Mouse (Mus musculus) forebrain, embryonic 14.5 days (tissue): ENCODE data around the gene Oas1f. TPM values are rescaled to one million over a fixed set of nuclear protein-coding genes. Genes with fewer than 3 reads are reported as not detected.
"Not testable (repeated sequence)": the region's sequence is repeated elsewhere in the genome, so short reads cannot be mapped to it uniquely, and the experiment has no call there.

Experiments
- ATAC-seq: fragments of 200-750 bp; cut with Nextera tagmentation; 2 replicates; pipeline ENCODE4 v1.8.0; 2017; ENCODE audit warnings: mild to moderate bottlenecking, moderate library complexity
- DNase-seq: peaks from one replicate; pipeline ENCODE4 v3.0.0-alpha.2; 2015; ENCODE audit warnings: low spot score
- H3K27ac ChIP-seq: fragments of 300-500 bp; sonication (generic); 2 replicates; pipeline ENCODE4 v1.5.1; 2014; ENCODE audit warnings: low read depth, mild to moderate bottlenecking, control low read depth, low read length, moderate library complexity
- H3K27me3 ChIP-seq: fragments of 300-500 bp; sonication (generic); replicated peaks from 2 replicates; pipeline ENCODE4 v1.6.1; 2014; ENCODE audit warnings: low read length, control low read depth, mixed read lengths; ENCODE audit not compliant: control insufficient read depth, insufficient read depth
- H3K36me3 ChIP-seq: fragments of 300-500 bp; sonication (generic); 2 replicates; pipeline ENCODE4 v1.6.1; 2014; ENCODE audit warnings: low read length, control low read depth; ENCODE audit not compliant: control insufficient read depth, insufficient read depth
- H3K4me1 ChIP-seq: fragments of 300-500 bp; sonication (generic); 2 replicates; pipeline ENCODE4 v1.6.1; 2014; ENCODE audit warnings: antibody characterized with exemption, low read length, control low read depth; ENCODE audit not compliant: control insufficient read depth, insufficient read depth
- H3K4me2 ChIP-seq: fragments of 300-500 bp; sonication (generic); 2 replicates; pipeline ENCODE4 v1.6.1; 2014; ENCODE audit warnings: mild to moderate bottlenecking, control low read depth, low read length
- H3K4me3 ChIP-seq: fragments of 300-500 bp; sonication (generic); 2 replicates; pipeline ENCODE4 v1.5.1; 2014; ENCODE audit warnings: low read depth, low read length, control low read depth
- H3K9ac ChIP-seq: fragments of 300-500 bp; sonication (generic); 2 replicates; pipeline ENCODE4 v1.6.1; 2014; ENCODE audit warnings: mild to moderate bottlenecking, low read length, control low read depth, moderate library complexity
- H3K9me3 ChIP-seq: fragments of 300-500 bp; sonication (generic); replicated peaks from 2 replicates; pipeline ENCODE4 v1.6.1; 2016; ENCODE audit warnings: low read length, control low read depth, mixed read lengths; ENCODE audit not compliant: control insufficient read depth
- WGBS: fragments of 180-500 bp; shearing (Covaris S2); extraction: QIAGEN DNeasy Blood & Tissue Kit; methylation state at CpG from one replicate; pipeline ENCODE4 v1.1.7; 2014; 5-methylcytosine and 5-hydroxymethylcytosine counted together
- microRNA-seq: library from miRNA; unstranded; fragments of <30 nt; microRNA quantifications from one replicate; pipeline ENCODE4, GENCODE M21; 2016
- polyA plus RNA-seq: library from polyadenylated mRNA; unstranded; fragments of >200 nt; fragmentation: Nextera tagmentation; extraction: Ambion mirVana; gene quantifications from 2 replicates; pipeline ENCODE4 v1.2.1, GENCODE M21; 2014

Gene Oas1f
- polyA plus RNA-seq, 1 experiment from 2014 or later, result not detected

DNA sequence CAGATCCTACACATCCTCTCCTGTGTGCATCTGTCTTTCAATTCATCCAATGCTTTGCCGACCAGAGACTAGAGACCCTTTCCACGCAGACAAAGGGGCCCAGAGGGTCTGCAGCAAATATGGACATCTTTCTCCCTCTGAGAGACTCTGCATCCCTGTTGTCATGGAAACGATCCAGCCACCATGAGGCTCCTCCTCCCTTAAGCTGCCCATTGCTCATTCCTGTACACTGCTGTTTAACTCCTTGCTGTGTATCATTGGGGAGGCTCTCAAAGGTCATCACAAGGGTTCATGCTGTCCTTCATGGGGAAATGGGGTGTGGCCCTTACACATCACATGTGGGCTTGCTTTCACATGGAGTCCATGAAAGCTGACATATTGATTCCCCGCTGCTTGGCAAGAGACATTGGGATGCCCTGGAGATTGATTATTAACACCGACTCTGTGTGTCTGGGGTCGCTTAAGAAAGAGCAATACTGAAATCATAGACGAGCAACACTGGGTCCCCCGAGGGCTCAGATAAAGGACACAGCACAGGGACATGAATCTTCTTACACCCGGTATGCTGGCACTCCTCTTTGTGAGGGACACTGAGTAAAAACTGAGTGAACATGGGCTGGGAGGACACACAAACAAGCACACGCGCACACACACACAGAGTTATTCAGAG lies 48.2 kb downstream of the Oas1f start:
- no peak overlapping the region for H3K4me2 ChIP-seq
- H3K27ac ChIP-seq, result no peak overlapping the region
- ATAC-seq, result no peak
- H3K36me3 ChIP-seq, result no peaks in the 10 kb centered on the region
- no peak overlapping the region for H3K9ac ChIP-seq
- 86% methylated on average over 11 of the region's 11 CpGs for WGBS
- no peaks in the 10 kb centered on the region for H3K4me1 ChIP-seq
- no peaks in the 10 kb centered on the region for H3K27me3 ChIP-seq
- H3K9me3 ChIP-seq, result no peaks in the 10 kb centered on the region
- H3K4me3 ChIP-seq, result no peak overlapping the region
- peak; percentile 11 for DNase-seq

DNA sequence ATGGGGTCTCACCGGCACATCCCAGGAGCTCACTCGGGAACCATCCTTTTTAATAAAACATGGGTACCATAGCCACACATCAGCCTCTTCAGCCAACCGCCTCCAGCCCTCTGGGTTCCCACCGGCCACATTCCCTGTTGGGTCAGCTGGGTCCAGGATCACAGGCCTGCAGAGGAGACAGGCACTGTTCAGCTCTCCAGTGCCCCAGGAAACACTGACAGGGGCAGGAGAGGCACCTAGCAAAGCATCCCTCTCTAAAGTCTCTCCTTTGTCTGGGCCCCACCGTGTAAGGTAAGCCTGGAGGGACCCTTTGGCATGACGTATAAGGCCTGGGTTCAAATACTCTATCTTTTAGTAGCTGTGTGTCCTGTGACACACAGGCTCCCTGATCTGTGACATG lies 51.1 kb downstream of the Oas1f start:
- H3K9ac ChIP-seq, result no peak overlapping the region
- H3K4me2 ChIP-seq, result no peak overlapping the region
- H3K36me3 ChIP-seq, result no peaks in the 10 kb centered on the region
- no peaks in the 10 kb centered on the region for H3K9me3 ChIP-seq
- ATAC-seq (no peak), DNase-seq (no peak)
- no peaks in the 10 kb centered on the region for H3K4me1 ChIP-seq
- H3K27me3 ChIP-seq, result no peaks in the 10 kb centered on the region
- no peak overlapping the region for H3K4me3 ChIP-seq
- no peak overlapping the region for H3K27ac ChIP-seq
- 87% methylated on average over 6 of the region's 6 CpGs for WGBS

DNA sequence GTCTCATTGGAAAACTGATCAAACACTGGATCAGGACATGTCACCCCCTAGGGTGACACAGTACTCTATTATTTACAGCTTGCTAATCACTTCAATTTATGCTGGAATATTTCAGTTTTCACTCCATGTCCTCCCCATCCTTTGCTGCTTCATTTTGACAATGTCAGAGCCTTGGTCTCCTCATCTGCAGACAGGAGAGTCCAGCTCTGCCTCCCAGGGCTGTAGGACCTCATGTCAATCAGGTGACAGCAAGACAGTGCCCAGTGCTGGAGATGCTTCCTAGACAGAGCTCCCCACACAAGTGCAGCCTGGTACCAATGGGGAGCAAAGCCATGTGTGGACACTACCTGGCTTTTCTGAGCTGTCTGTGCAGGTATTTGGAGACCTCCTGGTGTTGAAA lies 51.6 kb downstream of the Oas1f start:
- no peaks in the 10 kb centered on the region for H3K4me1 ChIP-seq
- no peaks in the 10 kb centered on the region for H3K9me3 ChIP-seq
- DNase-seq (no peak), ATAC-seq (no peak)
- no peak overlapping the region for H3K4me3 ChIP-seq
- H3K27ac ChIP-seq, result no peak overlapping the region
- no peak overlapping the region for H3K4me2 ChIP-seq
- no peak overlapping the region for H3K9ac ChIP-seq
- no peaks in the 10 kb centered on the region for H3K27me3 ChIP-seq
- H3K36me3 ChIP-seq, result no peaks in the 10 kb centered on the region

DNA sequence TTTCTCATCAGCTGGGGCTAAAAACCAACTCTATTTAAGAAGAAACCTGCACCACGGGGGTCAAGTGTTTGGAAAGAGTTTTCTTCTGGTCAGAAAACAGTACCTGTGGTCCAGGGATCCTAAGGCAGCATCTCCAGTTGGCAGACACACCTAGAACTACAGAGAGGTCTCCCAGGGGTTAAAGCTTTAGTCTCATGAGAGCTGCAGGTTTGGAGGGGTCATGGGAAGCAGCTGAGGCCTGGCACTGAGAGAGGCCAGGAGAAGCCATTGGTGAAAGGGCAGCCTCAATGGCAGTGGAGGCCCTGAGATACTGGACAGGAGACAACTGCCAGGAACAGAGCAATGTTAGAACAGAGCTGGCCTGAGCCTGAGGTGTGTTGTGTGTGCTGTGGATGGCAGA lies 53.5 kb downstream of the Oas1f start:
- ATAC-seq (no peak), DNase-seq (no peak)
- Histone ChIP-seq H3K9ac (no peak overlapping the region), H3K4me2 (no peak overlapping the region), H3K27me3 (no peaks in the 10 kb centered on the region), H3K4me1 (no peaks in the 10 kb centered on the region), H3K27ac (no peak overlapping the region), H3K9me3 (no peaks in the 10 kb centered on the region), H3K4me3 (no peak overlapping the region), H3K36me3 (no peaks in the 10 kb centered on the region)
- WGBS, result 44% methylated on average over 1 of the region's 1 CpGs

DNA sequence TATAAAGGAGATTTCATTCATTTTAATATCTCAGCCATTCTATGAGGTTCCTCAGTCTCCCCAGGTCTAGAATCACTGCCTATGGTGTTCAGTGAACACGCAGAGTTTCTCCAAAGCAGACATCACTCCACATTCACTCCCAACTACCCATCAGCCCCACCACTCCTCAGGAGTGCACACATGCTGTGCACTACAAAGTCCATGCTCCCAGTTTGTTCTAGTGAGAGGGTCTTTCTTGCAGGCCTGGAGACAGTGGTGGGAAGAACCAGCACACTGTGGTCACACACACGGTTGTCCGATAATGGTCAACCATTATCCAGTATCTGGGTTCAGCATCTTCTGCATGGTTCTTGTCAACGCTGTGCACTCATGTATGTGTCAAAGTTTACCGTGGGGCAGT lies 54.9 kb downstream of the Oas1f start:
- Histone ChIP-seq H3K27me3 (no peaks in the 10 kb centered on the region), H3K4me3 (no peak overlapping the region), H3K4me1 (no peaks in the 10 kb centered on the region), H3K27ac (no peak overlapping the region), H3K36me3 (no peaks in the 10 kb centered on the region), H3K4me2 (no peak overlapping the region), H3K9me3 (no peaks in the 10 kb centered on the region), H3K9ac (no peak overlapping the region)
- 91% methylated on average over 5 of the region's 5 CpGs for WGBS
- DNase-seq (no peak), ATAC-seq (no peak)

DNA sequence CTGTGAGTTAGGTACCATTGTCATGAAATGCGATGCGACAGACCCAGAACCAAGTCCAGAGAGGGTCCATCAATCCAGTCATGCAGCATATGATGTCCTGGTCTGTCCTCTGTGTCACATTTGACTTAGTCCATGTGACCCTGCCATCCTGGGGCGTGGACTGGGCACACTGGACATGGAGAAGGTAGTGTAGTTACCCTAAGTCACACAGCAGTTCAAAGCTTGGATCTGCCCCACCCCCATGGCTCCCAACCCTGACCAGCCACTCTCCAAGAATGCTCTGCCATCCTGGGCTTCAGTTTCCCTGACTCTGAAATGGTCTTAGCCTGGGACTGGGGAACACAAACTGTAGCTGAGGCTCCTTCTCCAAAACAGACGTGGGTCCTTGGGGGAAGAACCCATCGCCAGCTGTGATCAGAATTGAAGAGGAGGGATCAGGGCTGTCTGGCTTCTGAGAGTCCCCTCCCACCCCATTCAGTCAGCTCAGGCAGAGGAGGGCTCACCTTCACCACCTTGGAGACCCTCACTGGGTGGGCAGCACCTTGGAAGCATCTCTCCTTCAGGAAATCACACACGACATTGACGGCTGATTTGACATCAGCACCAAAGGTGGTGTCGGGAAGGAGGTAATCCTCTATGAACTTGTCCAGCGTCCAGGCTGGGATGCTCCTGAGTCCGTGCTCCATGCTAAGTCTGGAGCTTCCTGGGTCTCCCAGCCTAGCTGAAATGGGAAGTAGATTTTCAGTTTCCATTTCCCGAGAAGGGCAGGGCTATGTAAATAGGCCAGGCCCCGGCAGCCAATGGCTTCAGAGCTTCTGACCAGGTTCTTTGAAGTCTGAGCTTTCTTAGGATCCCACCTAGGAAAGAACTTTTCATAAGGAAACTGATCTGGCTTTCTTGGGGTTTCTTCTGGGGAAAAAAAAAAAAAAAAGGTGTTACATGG lies 59.9 kb downstream of the Oas1f start, which contains the start of gene Oas1a:
TSS of gene Oas1a (minus strand) at position 731 of the 943 bp plus-strand sequence.
- ATAC-seq, H3K27ac ChIP-seq, H3K4me1 ChIP-seq, H3K9me3 ChIP-seq, H3K9ac ChIP-seq, DNase-seq, H3K4me2 ChIP-seq, H3K4me3 ChIP-seq, H3K27me3 ChIP-seq, H3K36me3 ChIP-seq: not testable (repeated sequence)
- WGBS, result 39% methylated on average over 8 of the region's 12 CpGs

Small RNAs within 50 kb of the gene (microRNA-seq; reads per million reads assigned to microRNA genes)
- gene Gm22907, result not detected

Other genes with a start within 250 kb of the Oas1f start
- gene Rita1, start 234.8 kb upstream of the Oas1f start, polyA plus RNA-seq, result 15.9 and 18.3 TPM in 2 replicates
- 26.9 and 33.1 TPM in 2 replicates for gene Ddx54, start 234.6 kb upstream of the Oas1f start, polyA plus RNA-seq
- gene Cfap73, start 213.1 kb upstream of the Oas1f start, polyA plus RNA-seq, result 0.19 and 0.57 TPM in 2 replicates
- gene Rasal1, start 198.6 kb upstream of the Oas1f start, polyA plus RNA-seq, result 1.5 and 3.2 TPM in 2 replicates
- 27.5 and 35.5 TPM in 2 replicates for gene Dtx1, start 135.4 kb upstream of the Oas1f start, polyA plus RNA-seq
- 0.11 and 0.42 TPM in 2 replicates for gene Oas2, start 97.5 kb upstream of the Oas1f start, polyA plus RNA-seq
- gene Oas3, start 69.7 kb upstream of the Oas1f start, polyA plus RNA-seq, result 0.19 and 0.27 TPM in 2 replicates
- 0.13 TPM in 1 of 2 replicates, not detected in the other for gene Oas1e, start 51.8 kb upstream of the Oas1f start, polyA plus RNA-seq
- 0.38 and 0.45 TPM in 2 replicates for gene Oas1c, start 34.9 kb upstream of the Oas1f start, polyA plus RNA-seq
- gene Oas1h, start 14.1 kb downstream of the Oas1f start, polyA plus RNA-seq, result not detected in 2 replicates
- gene Oas1g, start 40.2 kb downstream of the Oas1f start, polyA plus RNA-seq, result not detected in 2 replicates
- gene Oas1a, start 60.2 kb downstream of the Oas1f start, polyA plus RNA-seq, result 0.41 and 0.80 TPM in 2 replicates
- gene Oas1d, start 67.2 kb downstream of the Oas1f start, polyA plus RNA-seq, result 0.11 and 0.14 TPM in 2 replicates
- 10.9 and 17.0 TPM in 2 replicates for gene Rph3a, start 162.7 kb downstream of the Oas1f start, polyA plus RNA-seq